ENCODE assay signal across 17 mouse cellular contexts in genomic region chr1:189990046-189990622, GRCm38 (mm10).
A peak's percentile ranks its signal among the peaks of the same experiment; 100 is the strongest.
DNase-seq lines count a peak whose midpoint lies in the region; ATAC-seq and TF ChIP-seq lines count a peak whose summit lies in the region.
"Had no signal": no experiment of that assay in that cellular context is flagged by ENCODE, and none has a peak within 500 bp of the region (broad histone marks: within the 10 kb centered on the region; RNA-seq: fewer than 3 reads in every experiment).

No protein-coding gene starts in this region.

- no peak overlapping the region for H3K9ac ChIP-seq in kidney, postnatal 0 days (ENCODE audit: low read depth, low read length)
- no peak overlapping the region for H3K9ac ChIP-seq in intestine, embryonic 15.5 days
- H3K9ac ChIP-seq: liver, embryonic 14.5 days had no signal

- no peaks in the 10 kb centered on the region for H3K36me3 ChIP-seq in kidney, postnatal 0 days (ENCODE audit: insufficient read depth, low read length)
- no peaks in the 10 kb centered on the region for H3K36me3 ChIP-seq in intestine, embryonic 15.5 days
- H3K36me3 ChIP-seq: G1E; heart, embryonic 12.5 days had no signal

- no peaks in the 10 kb centered on the region; the same call in 1 of the 2 replicates for H3K4me1 ChIP-seq in kidney, postnatal 0 days (replicated peaks; ENCODE audit: insufficient read depth, low read length)
- H3K4me1 ChIP-seq in intestine, embryonic 15.5 days (replicated peaks), result peaks cover 4% of the 10 kb centered on the region
- H3K4me1 ChIP-seq: megakaryocyte, embryonic 14.5 days had no signal

- H3K4me2 ChIP-seq in kidney, postnatal 0 days (ENCODE audit: low read length), result peak overlapping the region; percentile 36
- H3K4me2 ChIP-seq in intestine, embryonic 15.5 days (replicated peaks), result 0 out of 2 replicates have a peak overlapping the region, but pooled peaks have one; percentile 1

- TF ChIP-seq CTCF in kidney, postnatal 0 days (IDR thresholded peaks at IDR 0.05; ENCODE audit: low read depth), result no peak

- no peak overlapping the region for H3K27ac ChIP-seq in kidney, postnatal 0 days
- no peak overlapping the region for H3K27ac ChIP-seq in intestine, embryonic 15.5 days
- H3K27ac ChIP-seq: liver, embryonic 14.5 days had no signal

- H3K27me3 ChIP-seq in kidney, postnatal 0 days (ENCODE audit: insufficient read depth, low read length), result 0 out of 2 replicates have a peak, but pooled peaks cover 3% of the 10 kb centered on the region
- peaks cover 3% of the 10 kb centered on the region; the same call in 1 of the 2 replicates for H3K27me3 ChIP-seq in intestine, embryonic 15.5 days (replicated peaks)

- no peak overlapping the region for H3K4me3 ChIP-seq in kidney, postnatal 0 days (replicated peaks; ENCODE audit: low read depth, low read length)
- H3K4me3 ChIP-seq in intestine, embryonic 15.5 days (replicated peaks), result no peak overlapping the region
- H3K4me3 ChIP-seq: heart, embryonic 12.5 days; megakaryocyte, embryonic 14.5 days had no signal

- H3K9me3 ChIP-seq in kidney, postnatal 0 days (replicated peaks; ENCODE audit: low read length), result no peaks in the 10 kb centered on the region
- H3K9me3 ChIP-seq in intestine, embryonic 15.5 days, result no peaks in the 10 kb centered on the region
- H3K9me3 ChIP-seq: heart, embryonic 12.5 days; megakaryocyte, embryonic 14.5 days had no signal

- peak; percentile 58 for DNase-seq in kidney, postnatal 0 days (ENCODE audit: low spot score)
- DNase-seq in kidney, postnatal 14 days, result no peak
- DNase-seq in embryo, embryonic 10.5 days (ENCODE audit: low spot score), result peak; percentile 44
- peak; percentile 43 for DNase-seq in mesoderm, embryonic 11.5 days (ENCODE audit: low read depth, low spot score)
- DNase-seq in thymus, postnatal 36 days, result no peak
- no peak for DNase-seq in right cerebral cortex, postnatal 14 days
- DNase-seq in heart, adult 9 months (ENCODE audit: low spot score in 2 of 2), result no peak
- DNase-seq: adrenal gland, adult 2 months; cerebellum, adult 9-10 months; heart, postnatal 36 days; kidney, adult 11 months had no signal

- WGBS in kidney, postnatal 0 days, result 5% methylated on average over 11 of the region's 11 CpGs
- 20% methylated on average over 11 of the region's 11 CpGs for WGBS in intestine, embryonic 15.5 days

- no peak for ATAC-seq in kidney, postnatal 0 days (replicated peaks; ENCODE audit: low FRiP score, low read depth)
- ATAC-seq in intestine, embryonic 15.5 days, result no peak
- ATAC-seq: lung, postnatal 0 days had no signal

Comparison
In these comparisons a context has a peak if more than half of its experiments do, and no peak if none do; other contexts are left out.
1. DNase-seq: peak in kidney, postnatal 0 days (single experiment), embryo, embryonic 10.5 days (single experiment) and mesoderm, embryonic 11.5 days (single experiment); none in kidney, postnatal 14 days (single experiment), thymus, postnatal 36 days (0 of 2), right cerebral cortex, postnatal 14 days (single experiment) and heart, adult 9 months (0 of 2).